Mouse (Mus musculus) kidney, postnatal 25 days (tissue): ENCODE measurements around the gene Nfyc.

Experiments used
- DNase-seq, 2 experiments: peaks; one replicate each; pipeline ENCODE4 v3.0.0; 2021; ENCODE audit warnings: mixed read lengths in 2 of 2

Gene Nfyc

DNA sequence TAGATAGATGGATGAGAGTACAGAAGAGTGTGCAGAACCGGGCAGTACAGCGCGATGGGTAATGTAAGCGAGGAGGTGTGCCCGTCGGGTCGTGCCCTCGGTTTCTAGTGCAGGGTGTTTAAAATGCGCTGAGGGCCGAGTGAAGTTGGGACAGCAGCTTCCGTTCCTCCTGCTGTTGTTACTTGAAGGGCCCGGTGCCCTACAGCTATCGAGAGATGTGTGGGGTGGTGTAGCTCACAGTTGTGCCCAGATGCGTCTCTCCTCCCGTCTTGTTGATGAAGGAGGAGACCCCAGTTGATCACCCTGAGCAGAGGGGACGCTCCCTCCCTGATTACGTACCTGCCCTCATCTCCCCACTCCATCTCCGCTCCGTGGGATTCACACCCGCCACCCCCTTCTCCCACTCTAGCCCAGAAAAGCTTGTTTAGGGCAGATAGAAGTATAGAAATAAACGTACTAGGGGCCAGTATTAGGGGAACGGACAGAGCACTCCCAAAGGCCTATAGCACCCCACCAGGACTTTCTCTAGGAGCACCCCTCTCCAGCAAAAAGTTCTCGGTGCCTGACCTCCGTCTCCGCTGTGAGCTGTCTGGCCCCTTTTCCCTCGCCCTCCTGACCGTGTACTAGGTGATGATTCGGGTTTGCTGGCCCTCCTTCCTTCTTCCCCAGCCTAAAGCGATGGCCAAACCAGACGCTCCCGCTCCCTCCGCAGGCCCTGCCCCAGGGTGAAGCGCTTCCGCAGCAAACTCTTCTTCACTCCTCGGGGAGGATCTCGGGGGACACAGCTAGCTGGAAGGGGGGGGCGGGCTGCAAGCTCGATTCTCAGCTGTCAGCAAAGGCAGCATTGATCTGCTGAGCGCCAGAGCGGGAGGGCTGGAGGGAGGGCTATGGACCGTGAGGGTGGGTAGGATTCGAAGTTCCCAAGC, 83.2 kb downstream of the Nfyc start, which contains the start of gene Kcnq4:
TSS of gene Kcnq4 (minus strand) at position 672 of the 926 bp plus-strand sequence.
- DNase-seq, result no peak

DNA sequence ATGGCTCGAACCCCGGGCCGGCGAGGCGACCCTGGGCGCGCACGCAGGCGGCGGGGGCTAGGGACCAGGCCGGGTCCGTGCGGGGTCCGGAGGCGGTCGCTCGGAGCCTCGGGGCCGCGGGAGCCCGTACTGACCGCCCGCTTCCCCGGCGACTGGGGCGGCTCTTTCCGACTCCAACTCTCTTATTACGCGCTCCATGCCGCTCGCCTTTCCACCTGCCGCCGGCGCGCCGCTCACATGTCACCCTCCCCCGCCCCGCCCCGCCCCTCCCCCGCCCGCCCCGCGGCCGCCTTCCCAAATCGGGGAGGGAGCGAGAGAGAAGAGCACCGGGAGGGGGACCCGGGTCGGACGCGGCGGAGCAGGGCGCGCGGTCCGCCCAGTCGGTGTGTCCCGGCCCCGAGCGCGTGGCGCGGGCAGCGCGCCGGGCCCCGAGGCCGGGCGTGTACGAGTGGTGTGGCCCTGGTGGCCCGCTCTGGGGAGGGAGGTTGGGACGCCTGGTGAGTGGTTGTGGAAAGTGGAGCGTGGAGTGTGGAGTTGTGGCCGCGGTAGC, 84.1 kb downstream of the Nfyc start:
- peak; percentile 18 to 41 for DNase-seq

DNA sequence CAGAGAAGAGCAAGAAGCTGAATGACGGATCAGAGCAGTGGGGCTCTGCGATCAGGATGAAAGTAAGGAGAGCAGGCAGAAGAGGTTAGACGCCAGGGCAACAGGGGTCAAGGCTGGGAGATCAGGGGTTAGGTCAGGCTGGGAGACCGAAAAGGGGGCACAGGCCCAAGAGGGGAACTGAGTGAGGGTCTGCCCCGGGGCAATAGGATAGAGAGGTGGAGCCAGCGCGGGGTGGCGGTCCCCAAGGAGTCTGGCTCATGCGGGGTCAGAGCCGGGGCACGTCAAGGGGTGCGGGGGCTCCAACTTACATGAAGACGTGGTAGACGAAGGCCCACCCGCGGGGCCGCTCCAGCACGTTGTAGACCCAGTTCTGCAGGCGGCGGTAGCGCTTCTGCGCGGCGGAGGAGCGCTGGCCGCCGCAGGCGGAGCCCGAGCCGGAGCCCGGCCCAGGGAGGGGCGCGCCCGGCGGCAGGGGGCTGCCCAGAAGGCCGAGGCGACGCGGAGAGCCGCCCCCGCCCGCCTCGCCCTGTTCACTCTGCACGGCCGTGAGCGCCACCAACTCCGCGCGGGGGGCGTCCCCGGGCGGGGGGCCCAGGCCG, 84.7 kb downstream of the Nfyc start:
- DNase-seq, result peak in 1 of 2 experiments; percentile 31

DNA sequence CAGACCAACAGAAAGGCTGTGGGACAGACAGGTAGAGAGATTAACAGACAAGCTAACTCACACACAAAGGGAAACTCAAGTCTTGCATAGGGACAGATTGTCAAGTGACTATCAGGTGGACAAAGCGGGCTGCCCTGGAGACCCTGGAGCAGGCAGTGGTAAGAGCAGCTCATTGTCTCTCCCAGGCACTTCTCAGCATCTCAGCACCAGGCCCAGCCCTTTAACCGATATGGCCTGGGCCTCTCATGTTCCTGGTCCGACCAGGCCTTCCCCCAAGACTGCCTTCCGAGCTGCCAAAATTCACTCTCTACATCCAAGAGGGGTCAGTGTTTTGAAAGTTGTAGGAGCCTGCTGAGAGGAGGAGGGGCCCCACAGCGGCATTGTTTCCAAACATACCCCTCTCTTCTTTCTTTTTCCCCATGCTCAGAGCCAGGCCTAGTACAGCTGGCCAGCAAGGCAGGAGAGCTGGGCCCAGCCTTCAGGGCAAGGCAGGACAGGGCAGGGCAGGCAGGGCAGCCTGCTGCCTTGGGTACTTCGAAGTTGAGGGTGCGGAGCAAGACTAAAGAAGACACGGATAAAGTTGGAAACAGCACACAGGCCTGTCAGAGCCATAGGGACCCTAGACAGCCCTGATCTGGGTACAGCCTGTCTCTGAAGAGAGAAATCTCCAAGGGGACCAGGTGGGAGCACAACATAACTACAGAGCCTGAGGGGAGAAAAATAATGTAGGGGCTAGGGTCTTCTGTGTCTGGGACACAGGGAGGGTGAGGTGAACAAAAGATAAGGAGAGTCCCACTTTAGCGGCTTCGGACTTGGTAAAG, 85.4 kb downstream of the Nfyc start:
- no peak for DNase-seq

DNA sequence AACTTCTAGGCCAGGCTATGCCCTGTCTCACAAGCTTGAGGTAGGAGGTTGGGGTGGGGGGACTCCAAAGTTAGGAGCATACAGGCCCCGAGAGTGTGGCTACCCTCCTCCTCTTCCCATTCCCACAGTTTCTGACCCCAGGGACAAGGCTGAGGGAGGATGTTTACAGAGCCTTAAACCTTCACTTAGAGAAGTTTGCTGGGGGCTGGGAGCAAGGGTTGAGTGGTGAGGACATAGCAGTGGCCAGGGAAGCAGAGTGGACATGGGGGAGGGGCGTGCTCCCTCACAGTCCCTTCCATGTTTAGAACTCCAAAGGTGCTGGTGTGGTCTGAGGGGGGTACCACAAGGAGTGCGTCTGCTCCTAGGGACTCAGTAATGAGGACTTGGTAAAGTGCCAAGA, 87.7 kb downstream of the Nfyc start:
- no peak for DNase-seq

DNA sequence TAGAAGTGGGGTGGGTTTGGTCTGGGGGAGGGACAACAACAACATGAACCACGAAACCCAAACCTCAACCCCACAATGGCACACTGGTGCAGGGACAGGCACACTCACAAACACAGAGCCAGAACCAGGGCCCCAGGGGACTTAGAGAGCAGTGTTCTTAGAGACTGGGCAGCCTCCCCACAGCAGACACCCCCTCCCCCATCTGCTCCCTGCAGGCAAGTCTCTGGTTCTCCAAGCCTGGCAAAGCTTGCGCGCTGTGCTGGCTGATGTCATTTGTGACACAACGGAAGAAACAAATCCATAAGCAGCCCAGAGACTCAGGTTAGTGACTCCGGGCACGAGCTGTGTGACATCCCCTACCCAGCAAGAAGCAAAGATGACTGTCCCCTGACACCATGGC, 90.1 kb downstream of the Nfyc start:
- DNase-seq, result peak in 1 of 2 experiments; percentile 51

DNA sequence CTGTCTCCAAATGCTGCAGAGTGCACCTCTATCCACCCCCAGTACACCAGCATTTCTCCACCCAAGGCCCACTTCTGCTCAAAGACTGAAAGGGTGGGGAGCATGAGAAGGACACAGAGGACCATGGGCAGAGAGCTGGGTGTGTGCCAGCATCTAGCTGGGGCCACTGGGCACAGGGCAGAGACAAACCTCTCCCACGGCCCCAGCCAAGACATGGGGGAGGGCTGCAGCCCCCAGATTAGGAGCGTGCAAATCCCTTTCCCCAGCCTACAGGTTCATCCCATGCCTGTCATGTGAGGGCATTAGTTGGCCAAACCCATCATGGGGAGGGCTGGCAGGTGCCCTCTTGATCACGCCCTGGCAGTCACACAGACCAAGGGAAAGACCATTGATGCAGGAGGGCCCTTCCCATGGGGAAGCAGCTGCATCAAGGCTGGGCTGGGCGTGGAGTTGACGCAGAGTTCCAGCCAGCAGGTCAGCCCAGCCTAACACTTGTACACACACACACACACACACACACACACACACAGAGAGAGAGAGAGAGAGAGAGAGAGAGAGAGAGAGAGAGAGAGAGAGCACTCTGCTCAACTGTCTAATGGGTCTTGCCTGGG, 97.3 kb downstream of the Nfyc start:
- DNase-seq, result no peak

DNA sequence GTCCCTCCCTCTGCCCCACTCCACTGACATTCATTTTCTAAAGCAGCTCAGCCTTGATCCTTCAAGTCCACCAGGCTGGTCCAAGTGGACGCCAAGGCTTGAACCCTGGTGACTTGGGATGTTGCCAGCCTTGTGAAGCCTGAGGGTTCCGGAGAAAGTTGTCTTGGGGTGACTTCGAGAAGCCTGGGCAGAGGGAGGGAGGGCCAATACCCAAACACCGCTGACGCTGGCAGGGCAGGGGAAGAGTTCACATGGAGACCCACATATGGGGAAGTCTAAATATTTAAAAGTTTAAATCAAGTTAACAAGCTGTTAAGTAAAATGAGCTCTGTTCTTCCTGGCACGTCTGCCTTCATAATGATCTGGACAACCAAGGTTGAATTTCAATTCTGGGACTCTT, 98.6 kb downstream of the Nfyc start:
- no peak for DNase-seq

DNA sequence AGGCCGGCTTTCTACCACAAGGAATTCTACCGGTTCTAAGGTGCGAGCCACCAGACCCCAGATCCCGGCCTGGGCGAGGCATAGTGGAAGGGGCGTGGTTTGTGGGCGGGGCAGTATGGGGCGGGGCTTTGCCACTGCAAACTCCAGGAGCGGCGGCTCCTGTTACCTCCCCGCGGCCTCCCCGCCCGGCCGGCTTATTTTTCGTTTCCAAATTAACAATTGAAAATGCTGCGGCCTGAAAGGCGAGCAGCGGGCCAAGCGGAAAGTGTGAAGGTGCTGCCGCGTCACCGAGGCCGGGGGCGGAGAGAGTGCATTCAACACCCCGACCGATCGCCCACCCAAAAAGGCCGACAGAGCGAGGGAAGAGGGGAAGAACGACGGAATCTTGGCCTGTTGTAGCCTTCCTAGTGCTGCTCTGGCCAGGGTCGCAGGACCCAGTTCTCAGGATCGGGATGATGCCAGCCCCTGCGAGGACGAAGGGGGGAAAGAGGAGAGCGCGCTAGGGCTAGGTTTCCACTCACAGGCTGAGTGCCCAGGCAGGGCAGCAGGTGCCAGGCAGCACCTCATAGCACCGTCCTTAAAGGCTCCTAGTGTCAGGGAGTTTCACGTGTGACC, 100.2 kb downstream of the Nfyc start:
- peak; percentile 77 to 79 for DNase-seq

DNA sequence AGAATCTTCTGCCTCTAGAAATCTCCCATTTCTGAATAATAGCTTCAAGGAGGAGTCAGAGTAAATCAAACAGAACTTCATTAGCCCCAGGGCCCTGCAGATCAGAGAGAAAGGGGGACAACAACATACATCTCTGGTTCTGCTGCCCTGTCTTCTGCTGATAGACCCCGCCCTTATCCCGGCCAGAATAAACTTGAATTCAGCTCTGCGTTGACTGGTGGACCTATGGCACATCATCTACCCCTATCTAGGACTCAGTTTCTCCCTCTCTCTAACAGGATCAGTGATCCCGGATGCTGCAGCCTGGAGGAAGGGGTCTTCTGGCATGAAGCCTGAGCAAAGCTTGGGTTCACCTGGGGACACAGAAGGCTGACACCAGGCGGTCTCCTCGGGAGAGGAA, 100.8 kb downstream of the Nfyc start:
- DNase-seq, result no peak

DNA sequence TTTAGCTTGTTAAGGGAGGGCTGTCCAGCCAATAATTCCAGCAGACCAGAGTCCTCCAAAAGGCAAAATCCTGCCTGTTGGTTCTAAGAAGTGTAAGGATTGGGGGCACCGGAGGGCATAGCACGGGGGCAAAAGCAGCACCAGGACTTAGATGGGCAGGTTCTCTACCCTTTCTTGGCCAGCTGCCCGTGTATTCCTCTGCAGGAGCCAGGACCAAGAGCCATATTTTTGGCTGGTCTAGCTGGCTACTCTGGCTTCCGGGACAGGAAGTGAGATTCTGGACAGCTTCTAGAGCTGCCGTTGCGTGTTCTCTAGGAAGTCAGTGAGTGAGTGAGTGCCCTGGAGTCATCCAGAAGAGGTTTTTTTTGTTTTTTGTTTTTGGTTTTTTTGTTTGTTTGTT, 101.2 kb downstream of the Nfyc start:
- DNase-seq, result peak; percentile 60 to 67

DNA sequence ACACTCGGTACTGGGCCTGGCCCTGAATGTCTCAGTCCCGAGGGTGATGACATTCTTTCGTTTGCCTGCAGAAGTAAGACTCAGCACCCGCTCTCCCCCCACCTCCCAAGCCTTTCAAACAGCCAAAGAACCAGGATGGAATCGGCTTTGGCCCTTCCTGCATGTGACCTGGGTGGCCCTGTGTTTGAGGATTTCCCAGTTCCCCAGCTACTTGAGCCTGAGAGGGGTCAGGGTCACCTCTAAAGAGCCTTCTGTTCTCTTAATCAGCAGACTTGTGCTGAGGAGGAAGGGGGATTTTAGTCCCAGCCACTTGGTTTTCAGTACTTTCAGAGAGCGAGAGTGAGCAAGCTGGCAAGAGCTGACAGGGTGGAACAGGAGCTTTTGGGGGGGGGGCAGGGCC, 101.9 kb downstream of the Nfyc start:
- no peak for DNase-seq

DNA sequence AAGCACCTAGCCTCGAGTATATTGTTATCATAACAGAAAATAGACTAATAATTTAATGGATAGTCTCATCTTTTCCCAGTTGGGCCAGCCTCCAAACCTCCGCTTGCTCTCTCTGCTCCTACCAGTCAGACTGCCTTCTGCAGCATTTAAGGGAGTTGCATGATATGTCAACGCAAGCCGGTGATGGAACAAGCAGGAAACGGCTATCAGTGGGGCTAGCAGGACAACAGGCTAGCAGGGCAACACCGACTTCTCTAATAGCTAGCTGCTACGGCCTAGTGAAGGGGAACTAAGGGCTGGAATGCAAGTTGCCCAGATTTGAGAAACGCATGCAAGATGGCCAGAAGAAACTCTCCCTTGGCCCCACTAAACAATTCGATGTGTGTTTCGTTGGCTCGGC, 103.5 kb downstream of the Nfyc start:
- no peak for DNase-seq

DNA sequence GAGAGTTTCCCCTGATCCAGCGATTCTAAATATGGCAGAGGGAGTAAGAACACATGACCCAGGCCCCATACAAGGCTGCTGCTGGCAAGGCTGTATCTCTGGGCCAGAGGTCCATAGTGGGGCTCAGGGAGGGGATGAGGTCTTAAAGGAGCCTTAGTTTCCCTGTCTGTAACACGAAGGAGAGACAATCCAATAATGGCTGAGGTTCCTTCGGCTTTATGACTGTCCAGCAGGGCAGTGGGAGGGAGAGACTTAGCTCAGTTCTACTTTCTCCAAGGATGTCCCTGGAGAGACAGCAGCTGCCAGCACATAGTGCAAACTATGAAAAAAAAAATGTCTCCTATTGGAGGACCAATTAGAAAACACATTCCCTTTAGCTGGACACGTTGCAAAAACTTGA, 105.2 kb downstream of the Nfyc start:
- no peak for DNase-seq

DNA sequence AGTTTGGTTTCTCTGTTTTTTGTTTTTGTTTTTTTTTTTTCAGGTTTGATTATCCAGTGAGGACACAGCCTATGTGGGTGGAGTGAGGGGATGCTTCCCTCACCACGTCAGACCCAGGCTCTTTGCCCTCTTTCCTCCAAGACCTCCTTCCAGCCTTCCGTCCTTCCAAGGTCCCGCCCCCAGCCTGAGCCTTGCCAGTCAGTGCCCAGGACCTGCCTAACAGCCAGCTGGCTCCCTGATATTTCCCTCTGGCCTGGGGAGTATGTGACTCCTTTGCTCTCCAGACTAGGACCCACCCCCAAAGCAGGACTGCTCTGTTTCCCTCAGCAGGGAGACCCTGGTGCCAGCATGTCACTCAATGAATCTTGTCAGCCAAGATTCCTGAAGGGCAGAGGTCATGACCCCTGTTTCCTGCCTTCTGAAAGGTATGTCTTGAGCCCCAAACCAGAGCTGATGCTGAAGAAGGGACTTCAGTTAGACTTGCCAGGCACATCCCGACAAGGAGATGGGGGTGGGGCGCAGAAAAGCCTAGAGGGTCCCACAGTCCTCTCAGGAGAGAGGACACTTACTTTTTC, 105.8 kb downstream of the Nfyc start:
- no peak for DNase-seq

DNA sequence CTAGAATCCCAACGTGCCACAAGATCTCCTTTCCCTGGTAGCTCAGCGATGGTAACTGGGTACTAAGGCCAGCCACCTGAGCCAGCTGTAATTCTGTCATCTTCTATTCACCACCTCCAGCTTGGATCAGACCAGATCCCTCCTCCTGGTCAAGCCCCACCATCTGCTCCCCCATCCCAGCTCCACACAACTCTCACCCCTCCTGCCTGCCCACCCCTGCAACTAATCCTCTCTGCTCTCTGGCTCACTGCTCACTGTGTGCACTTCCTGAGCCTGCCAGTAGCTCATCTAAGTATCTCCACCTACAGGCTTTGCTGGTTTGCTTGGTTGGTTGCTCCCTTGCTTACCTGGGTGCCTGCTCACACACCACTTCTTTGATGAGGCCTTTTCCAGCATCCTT, 109.8 kb downstream of the Nfyc start:
- DNase-seq, result no peak

DNA sequence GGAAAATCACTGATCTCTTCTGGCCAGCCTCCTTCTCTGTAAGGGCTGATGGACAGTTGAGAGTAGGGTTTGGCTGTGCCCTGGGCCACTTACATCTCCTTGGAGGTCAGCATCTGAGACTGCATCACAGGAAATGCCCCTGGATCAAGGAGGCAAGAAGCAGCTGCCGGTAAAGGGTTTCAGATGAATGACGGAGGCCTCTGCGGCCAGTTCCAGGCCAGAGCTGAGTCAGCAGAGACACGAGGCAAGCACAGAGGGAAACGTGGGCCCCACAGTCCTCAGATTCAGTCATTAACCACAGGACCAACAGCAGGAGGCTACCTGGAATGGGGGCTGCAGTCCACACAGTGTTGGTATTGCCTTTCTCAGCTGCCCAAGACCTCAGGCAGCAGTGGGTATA, 112.2 kb downstream of the Nfyc start:
- no peak for DNase-seq

DNA sequence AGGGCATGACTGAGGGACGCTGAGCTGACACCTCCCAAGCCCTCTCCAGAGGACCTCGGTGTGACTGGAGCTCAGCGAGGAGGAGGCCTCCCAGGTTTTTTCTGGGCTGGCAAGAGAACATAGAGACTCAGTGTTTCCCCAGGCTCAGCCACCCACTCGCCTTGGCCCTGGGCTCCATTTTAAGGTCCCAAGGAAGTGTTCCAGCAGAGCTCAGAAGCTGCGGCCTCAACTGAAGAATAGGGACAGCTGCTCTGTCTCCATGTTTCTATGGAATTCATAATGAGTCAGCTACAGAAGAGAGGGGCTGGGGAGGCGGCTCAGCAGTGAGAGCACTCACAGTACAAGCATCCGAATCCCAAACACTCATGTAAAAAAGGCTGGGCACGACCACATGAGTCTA, 113.8 kb downstream of the Nfyc start:
- DNase-seq, result no peak

DNA sequence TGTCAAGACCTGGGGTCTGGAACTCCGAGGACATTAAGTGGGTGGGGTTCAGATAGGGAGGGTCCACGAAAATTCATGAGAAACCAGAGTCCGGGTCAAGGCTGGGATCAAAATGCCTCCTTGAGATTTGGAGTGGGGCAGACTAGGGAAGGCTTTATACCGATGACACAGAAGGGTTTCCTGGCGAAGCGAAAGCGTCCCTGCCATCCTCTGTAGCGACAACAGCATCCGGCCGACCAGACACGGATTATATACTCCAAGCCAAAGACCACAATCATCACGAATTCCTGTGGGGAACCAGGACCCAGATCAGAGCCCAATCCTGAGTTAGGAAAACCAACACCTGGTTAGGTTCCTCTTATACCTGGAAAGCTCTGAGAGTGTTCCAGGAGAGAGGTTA, 114.6 kb downstream of the Nfyc start:
- no peak for DNase-seq

DNA sequence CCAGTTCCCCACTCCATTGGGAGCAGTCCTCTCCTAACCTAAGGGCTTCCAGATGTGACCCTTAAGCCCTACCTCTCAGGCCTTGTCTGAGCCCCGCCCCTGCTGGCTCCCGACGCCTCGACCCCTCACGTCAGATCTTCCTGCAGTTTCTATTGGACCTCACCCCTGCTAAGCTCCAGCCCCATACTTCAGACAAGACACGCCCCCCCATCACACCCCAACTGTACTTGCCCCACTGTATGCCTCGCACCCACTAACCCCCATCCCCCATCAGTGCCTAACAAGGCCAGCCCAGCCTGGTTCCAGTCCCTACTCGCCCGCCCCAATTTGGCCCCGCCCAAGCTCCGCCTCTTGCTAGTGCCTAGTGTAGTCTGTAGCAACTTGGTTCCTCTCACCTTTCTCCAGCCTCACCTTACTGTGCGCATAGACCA, 115.2 kb downstream of the Nfyc start:
- peak; percentile 72 to 80 for DNase-seq

DNA sequence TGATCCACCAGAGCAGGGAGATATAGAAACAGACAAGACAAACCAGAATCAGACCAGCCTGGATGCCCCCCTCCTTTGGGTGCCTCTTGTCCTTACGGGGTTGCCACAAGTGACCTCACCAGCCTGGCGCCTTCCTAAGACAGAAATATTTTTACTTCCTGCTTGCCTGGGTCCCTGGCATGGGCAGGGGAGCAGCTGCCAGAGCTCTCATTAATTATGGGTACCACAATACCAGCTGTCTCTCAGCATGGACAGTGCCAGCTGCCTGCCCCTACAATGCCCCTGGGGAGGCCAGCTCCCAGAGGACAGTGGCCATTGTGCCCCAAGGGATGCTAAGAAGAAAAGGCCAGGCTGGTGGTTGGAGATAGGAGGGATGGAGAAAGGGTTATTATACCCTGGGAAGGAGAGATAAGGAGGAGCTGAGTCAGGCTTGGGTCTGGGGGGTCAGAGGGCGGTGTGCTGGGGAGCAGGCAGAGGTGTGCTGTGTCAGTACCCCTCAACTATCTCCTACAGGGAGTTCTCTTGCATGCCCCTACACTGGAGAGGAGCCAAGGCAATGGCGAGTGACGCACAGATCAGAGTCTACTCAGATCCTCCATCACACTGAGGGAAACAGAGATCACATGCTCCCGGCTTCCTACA, 117.4 kb downstream of the Nfyc start:
- no peak for DNase-seq
